Mouse (Mus musculus) thymus, postnatal 14 days (tissue): Measurements from ENCODE around the gene Cnn2.
"Not testable (repeated sequence)": the region's sequence is repeated elsewhere in the genome, so short reads cannot be mapped to it uniquely, and the experiment has no call there.

Source experiments
- DNase-seq: peaks from one replicate; pipeline ENCODE4 v3.0.0; 2021

Cnn2 gene

DNA sequence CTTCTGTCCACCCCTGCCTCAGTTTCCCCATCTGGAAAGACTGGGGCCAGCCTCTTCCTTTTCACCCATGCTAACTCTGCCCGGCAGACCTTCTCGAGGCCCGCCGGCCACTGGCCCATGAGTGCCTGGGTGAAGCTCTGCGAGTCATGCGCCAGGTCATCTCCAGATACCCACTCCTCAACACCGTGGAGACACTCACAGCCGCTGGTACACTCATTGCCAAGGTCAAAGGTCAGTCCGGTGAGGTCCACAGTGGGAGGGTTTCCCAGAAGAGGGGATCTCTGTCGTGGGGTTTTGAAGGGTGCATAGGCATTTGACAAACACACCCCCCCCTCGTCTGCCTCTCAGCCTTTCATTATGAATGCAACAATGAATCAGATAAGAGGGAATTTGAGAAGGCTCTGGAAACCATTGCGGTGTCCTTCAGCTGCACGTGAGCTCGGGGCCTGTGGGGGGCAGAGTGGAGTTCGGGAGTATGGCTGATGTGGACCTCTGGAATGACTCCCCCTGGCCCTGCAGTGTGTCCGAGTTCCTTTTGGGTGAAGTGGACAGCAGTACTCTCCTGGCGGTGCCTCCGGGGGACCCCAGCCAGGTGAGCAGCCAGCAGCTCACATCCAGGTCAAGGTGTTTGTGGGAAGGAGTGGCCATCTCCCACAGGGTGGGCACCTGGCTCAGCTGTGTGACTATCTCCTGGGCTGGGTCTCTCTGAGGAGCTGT is 32.4 kb downstream of the Cnn2 start:
- DNase-seq: peak; percentile 28

DNA sequence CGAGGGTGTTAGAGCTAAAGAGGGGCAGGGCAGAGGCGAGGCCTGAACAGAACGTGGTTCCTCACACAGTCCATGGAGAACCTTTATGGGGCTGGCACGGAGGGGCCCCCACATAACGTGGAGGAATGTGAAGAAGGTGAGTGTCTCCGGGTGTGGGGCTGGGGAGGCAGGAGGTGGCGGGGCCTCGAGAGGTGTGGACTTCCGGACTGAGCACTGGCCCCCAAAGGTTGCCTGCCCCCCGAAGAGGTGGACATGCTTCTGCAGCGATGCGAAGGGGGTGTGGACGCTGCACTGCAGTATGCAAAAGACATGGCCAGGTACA is 32.9 kb downstream of the Cnn2 start:
- no peak for DNase-seq

DNA sequence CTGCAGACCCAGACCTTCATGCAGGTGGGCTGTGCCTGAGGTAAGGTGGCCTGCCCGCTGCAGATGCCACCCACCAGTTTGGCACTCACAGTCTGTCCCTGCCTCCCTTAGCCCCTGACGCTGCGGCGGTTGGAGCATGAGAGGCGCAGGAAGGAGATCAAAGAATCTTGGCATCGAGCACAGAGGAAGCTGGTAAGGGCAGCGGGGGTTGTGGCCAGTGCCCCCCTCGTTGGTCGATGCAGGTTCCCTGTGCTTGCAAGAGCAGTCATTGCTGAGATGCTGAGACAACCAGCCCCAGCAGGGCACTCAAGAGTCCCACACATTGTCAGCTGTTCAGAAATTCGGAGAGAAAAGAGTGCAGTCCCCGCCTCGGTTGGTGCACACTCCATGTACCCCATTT is 33.8 kb downstream of the Cnn2 start:
- DNase-seq: peak; percentile 69

DNA sequence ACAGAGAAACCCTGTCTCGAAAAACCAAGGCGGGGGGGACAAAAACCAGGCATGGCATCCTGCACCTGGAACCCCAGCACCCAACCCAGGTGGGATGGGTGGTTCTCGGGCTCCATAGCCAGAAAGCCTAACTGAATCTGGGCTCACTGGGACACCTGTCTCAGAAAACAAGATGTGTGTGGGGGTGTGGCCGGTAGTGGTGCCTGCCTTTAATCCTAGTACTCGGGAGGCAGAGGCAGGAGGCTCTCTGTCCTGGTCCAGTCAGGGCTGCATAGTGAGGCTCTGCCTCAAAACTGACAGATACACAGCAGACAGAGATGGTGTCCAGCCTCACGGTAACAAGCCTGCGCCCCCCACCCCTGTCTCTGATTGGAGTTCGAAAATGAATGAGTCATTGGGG is 34.4 kb downstream of the Cnn2 start:
- DNase-seq: peak; percentile 37

DNA sequence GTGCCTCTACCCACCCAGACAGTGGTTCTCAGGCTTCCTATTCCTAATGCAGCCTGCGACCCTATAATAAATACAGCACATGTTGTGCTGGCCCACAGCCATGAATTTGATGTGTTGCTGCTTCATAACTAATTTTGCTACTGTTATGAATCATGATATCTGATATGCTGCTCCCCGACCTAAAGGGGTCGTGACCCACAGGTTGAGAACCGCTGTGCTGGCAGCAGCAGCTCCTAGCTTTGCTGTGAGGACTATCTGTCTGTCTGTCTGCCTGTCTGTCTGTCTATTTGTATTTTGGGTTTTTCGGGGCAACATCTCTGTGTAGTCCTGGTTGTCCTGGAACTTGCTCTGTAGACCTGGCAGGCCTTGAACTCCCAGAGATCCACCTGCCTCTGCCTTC is 35.4 kb downstream of the Cnn2 start:
- DNase-seq: no peak

DNA sequence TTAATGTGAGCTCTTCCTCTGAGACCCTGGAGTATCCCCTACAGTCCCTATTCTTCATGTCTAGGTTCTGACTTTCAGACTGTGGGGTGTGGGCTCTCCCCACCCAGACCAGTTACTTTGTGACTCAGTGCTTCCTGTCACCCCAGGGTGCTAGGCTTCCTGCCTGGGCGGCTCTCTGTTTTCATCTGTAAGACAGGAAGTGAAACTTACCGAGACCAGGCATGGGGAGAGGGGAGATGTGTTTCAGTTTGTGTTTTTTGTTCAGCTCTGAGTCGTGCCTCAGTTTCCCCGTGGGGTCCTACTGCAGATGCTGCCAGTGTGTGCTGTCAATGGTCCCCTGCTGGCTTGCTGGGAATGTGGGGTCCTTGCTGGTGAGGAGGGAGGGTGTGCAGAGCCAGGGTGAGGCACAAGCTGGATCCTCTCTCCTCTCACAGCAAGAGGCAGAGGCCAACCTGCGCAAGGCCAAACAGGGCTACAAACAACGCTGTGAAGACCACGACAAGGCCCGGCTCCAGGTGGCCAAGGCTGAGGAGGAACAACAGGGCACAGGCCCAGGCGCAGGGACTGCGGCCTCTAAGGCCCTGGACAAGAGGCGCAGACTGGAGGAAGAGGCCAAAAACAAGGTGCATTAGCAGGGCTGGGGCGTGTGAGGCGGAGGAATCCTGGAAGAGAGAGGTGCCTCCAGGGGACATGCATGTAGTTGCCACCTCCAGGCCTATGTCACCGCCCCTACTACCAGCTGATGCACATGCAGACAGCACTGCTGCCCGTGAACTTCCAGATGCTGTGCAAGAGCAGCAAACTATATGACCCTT is 36.1 kb downstream of the Cnn2 start:
- peak; percentile 88 for DNase-seq

DNA sequence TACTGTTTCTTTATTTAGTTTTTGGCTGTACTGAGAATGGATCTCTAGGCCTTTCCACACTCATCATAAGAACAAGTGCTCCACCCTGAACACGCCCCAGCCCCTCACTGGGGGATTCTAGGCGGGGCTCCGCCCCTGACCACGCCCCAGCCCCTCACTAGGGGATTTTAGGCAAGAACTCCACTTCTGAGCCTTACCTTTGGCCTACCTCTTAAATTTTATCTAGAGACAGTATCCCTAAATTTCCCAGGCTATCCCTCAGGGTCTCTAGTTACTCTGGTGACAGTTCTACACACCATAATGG is 36.6 kb downstream of the Cnn2 start:
- peak; percentile 58 for DNase-seq

DNA sequence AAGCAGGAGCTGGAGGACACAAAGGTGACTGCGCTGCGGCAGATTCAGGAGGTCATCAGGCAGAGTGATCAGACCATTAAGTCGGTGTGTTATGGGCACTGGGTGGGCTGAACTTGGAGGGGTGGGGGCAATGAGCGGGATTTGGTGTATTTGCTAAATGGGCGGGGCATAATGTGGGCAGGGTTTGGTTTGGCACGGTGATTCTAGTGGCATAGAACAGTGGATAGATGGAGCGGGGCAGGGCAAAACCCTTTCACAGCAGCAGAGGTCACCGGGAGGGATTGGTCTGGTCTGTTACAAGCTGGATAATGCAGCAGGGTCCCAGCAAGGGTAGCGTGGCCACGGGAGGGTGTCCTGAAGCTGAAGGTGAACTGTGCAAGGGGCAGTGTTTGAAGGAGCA is 37.1 kb downstream of the Cnn2 start:
- no peak for DNase-seq

DNA sequence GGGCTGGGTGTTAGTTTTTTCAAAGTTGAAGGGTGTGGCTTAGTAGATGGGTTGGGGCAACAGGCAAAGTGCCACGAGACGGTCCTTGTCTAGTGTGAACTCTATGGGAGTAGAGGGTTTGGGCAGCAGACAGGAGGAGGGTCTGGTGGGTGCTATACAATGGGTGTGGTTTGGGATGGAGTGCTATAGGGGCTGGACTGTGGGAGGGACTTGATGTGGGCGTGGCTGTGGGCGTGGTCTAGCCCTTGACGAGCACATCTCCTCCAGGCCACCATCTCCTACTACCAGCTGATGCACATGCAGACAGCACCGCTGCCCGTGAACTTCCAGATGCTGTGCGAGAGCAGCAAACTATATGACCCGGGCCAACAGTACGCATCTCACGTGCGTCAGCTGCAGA is 37.5 kb downstream of the Cnn2 start:
- peak; percentile 65 for DNase-seq

DNA sequence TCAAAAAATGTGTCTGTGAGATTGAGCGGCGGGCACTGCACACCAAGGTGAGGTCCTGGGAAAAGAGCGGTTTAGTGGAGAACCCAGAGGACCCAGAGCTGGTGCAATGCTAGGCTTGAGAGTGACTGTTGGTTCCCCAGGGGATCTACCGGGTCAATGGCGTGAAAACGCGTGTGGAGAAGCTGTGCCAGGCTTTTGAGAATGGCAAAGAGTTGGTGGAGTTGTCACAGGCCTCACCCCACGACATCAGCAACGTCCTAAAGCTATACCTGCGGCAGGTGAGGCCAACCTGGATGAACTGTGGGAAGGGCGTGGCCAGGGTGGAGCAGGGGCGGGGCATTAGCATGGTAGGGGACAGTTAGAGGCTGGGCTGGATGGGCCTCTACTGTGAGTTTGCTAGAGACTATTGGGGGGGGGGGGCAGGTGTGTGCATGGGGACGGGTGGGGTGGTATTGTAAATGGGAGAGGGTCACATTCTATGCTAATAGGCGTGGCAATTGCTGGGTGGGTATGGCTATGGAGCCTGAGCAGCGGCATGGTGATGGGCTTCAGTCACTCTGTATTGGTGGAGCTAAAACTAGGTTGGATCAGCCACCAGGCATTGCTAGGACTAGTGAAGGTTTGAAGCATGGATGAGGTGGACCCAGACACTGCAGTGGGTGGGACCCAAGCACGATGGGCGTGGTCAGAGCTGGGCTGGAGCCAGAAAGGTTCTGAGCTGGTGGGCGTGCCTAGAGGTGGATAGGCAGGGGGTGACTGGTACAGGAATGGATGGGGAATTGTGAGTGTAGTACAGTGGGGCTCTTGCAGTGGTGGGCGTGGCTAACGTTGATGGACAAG is 39.5 kb downstream of the Cnn2 start:
- peak; percentile 33 for DNase-seq

DNA sequence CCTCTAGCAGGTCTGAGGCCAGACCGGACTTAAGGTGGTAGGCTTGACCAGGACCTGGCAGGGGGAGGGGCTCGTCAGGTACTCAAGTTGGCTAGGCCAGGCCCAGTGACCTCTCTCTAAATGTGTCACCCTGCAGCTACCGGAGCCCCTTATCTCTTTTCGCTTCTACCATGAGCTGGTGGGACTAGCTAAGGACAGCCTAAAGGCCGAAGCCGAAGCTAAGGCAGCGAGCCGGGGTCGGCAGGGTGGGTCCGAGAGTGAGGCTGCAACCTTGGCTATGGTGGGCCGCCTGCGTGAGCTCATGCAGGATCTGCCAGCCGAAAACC is 40.1 kb downstream of the Cnn2 start:
- no peak for DNase-seq

DNA sequence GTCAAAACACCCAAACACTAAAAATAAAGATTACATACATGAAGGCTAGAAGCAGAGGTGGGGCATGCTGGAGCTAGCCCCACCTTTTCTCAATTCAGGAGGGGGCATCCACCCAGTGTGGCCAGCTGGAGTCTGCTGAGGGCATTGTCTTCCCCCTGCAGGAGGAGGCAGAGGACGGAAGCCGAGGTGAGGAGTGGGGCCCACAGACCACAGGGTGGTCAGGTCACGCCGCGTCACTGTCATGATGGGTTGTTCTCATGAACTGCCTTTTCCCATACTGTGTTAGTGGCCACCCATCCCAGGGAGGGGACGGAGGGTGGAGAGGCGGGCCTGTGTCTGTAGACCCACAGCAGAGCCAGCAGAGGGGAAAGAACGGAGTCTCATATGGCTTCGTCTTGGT is 41.8 kb downstream of the Cnn2 start:
- no peak for DNase-seq

DNA sequence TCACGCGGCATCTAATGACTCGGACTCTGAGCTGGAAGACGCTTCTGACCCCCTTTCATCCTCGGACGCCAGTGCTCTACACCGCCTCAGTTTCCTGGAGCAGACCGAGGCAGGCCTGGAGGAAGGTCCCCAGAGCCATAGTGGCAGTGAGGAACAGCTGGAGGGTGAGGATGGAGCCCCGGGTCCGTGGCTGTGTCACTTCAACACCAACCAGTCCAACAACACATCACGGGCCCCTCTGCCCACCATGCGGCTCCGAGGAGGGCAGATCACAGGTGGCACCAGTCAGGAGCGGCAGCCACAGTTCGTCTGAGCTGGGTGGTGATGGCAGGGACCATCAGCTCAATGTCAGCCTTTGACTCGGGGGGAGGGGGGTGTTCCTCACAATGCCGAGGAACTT is 42.4 kb downstream of the Cnn2 start:
- no peak for DNase-seq

DNA sequence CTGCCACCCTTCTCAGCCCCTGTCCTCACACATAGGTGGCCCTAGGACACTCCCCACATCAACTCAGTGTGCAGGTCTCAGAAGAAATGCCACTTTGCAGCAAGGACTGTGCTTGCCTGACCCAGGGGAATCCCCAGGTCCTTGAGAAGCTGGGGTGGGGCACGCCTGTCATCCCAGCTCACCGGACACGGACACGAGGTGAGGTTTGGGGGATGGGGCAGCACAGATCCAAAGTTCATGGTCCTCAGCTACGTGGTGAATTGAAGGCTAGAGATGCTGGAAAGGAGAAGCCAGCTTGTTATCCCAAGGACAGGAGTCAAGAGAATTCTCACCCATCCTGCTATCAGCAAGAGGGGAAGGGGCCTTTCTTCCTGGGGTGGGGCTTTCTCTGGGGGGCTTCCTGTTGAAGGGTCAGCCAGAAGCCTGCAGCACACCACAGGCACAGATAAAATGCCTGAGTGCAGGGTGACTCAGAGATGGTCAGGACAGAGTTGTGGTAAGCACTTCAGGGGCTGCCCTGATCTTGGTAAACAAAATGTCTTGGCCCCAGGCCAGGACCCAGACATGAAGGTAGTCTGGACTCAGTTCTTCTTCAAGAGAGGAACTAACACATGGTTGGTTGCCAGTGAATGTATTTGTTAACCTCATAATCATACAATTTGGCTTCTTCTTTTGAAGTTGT is 44.6 kb downstream of the Cnn2 start:
- no peak for DNase-seq

DNA sequence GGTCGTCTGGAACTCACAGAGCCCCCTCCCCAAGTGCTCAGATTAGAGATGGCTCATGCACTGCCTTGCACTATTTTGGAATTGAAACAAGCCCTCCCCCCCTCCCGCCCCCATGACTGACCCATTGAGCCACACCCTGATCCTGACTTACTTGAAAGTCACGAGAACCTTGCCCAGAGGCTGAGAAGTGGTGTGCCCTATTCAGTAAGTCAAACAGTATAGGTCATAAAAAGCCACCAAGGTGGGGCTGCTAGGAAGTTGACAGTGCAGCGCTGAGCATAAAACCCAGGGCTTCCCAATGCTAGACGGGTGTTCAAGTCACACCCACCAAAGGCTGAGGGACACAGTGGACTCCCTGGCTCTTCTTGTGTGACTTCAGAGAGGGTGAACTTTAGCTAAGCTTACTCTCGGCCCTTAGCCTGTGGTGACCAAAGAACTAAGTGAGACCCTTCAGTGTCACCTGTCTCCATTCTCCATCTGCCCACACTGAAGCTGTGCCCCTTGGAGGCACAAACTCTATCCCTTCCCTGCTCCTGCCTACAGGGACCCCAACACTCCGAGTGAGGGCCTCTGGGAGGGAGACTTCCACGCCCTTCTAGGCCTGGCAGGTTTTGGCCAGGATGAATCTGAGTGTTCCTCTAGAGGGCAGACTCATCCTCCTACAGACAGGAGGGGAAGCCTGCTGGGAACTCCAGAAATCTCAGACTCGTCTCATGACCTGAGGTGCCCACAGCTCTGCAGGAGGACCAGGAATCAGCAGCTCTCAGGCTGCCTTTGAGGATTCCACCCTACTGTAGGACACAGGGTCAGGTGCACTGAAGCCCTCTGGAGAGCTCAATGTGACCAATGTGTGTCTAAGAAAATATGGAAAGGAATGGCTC is 45.4 kb downstream of the Cnn2 start:
- DNase-seq: peak; percentile 53

DNA sequence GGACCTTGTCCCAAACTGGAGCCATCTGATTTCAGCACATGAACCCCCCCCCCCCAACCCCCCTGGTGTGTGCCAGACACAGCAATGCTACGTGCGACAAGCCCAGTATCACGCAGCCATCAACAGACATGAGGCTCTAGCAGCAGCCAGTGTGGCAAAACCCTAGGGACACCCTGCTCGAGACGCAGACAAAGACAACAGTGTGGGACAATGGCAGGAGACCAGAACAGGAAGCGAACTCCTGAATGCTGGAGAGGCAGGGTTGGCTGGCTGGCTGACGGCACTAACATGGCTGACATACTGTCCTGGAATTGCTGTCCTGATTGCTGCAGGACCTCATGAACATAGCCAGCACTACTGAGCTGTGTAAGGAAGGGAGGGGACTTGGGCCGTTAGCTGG is 46.8 kb downstream of the Cnn2 start:
- DNase-seq: no peak

DNA sequence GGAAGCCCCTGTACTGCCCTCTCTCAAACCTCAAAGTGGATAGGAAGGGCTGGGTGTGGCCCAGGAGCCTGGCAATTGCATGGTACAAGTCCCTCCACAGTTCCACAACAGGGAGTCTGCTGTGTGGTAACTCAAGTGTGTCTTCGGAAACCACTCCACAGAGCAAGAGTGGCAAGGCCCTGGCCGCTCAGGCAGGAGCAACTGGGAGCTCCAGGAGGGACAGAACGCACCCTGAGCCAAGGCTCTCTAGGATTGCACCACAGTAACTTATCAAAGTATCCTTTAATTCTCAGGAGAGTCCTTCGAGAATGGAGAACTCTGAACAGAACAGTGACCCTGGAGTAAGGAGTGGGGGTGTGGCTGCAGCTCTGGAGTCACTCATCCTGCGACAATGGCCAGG is 47.3 kb downstream of the Cnn2 start:
- DNase-seq: no peak

DNA sequence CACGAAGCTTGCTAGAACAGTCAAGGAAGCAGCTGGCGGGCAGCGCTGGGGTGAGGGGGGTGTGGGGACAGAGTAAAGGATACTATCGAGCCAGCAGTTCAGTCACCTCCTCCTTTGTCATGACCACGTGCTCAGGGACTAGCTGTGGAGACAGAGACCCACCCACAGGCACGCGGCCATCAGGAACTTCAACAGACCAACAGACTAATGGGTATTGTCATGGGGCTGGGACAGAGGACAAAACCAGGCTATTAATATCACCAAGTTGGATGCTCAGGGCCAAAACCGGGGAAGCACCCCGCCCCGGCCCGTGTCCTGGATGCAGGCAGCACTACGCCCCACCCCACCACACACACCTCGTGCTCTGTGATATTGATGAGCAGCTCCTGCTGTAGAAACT is 48.4 kb downstream of the Cnn2 start:
- no peak for DNase-seq

DNA sequence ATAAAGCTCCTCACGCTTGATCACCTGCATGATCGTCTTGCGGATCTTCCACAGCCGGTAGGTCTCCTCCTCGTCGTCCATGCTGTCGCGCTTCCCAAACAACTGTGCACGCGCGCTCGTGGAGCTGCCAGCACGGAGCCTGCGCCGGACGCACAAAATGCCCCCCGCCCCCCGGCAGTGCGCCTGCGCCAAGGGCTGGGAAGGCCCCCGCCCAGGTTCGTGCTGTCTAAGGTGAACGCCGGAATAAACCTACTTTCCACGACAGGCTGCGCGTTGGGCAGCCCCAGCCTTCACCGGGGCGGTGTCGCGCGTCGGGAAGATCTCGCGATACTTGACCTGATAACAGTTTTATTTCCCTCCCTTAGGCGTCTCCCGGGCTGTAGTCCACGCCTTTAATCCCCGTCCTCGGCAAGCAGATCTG is 51.2 kb downstream of the Cnn2 start, which contains the start of gene Polr2e:
Gene Polr2e, minus strand, starts transcription at position 237 of the 421 bp plus-strand sequence.
- DNase-seq: peak; percentile 97

DNA sequence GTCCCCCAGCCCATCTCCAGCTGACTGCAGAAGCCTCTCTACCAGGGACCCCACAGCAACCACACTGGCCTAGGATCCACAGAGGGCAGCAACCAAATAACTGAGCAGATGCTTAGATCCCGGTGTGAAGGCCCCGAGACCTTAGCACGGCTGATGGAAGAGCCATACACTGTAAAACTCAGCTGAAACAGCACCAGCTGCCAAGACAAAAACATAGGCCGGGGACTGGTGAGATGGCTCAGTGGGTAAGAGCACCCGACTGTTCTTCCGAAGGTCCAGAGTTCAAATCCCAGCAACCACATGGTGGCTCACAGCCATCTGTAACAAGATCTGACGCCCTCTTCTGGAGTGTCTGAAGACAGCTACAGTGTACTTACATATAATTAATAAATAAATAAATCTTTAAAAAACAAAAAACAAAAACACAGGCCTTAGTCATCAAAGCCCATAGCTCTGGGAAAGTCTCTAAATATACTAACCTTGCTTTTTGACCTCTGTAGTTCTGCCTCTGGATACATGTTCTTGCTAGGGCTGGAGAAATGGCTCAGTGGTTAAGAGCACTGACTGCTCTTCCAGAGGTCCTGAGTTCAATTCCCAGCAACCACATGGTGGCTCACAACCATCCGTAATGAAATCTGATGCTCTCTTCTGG is 53.2 kb downstream of the Cnn2 start:
- DNase-seq: not testable (repeated sequence)

DNA sequence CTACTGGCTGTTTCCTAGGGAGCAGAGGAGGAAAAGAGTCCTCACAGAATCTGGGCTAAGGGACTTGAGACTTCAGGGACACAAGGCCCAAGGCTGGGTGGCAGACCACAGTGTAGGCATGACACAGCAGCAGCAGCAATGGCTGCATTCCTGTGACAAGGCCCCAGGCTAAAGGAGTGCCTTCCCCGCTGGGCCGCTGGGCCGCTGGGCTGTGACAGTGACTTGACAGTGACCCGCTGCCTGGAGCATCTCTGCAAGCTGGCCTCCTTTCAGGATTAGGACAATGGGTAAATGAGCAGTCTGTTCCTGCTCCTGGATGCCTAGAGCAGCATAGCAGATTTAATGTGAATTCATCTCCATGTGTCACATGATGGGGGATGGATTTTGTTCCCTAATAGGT is 55.7 kb downstream of the Cnn2 start:
- DNase-seq: no peak

DNA sequence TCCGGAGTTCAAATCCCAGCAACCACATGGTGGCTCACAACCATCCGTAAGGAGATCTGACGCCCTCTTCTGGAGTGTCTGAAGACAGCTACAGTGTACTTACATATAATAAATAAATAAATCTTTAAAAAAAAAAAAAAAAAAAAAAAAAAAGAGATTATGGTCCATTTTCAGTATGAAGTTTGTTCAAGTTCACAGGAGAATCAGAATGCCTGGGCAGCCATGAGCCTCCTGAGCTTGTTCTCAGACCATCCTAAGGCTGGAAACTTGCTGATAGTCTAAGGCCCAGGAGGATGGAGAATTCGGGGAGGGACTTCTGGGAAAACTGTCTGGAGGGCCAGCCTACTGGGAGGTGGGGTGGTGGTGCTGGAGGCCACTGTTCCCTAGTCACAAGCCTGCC is 57.0 kb downstream of the Cnn2 start:
- not testable (repeated sequence) for DNase-seq
